Mouse (Mus musculus): Measurements from ENCODE around the gene Prmt2. TPM values are rescaled to one million over a fixed set of nuclear protein-coding genes. Genes with fewer than 3 reads are reported as not detected.

The Prmt2 gene
- total RNA-seq, 2 experiments from 2014 or later = 4.1 to 5.8 TPM

Small RNA genes lying within 50 kb of the gene (microRNA-seq; reads per million reads assigned to microRNA genes)
- 0 reads per million in 2 experiments for gene Mir678

Other genes starting within 250 kb of the Prmt2 start
- 1 to 10 TPM; 7.5 TPM for gene Zfp280b, start 205.2 kb downstream of the Prmt2 start, total RNA-seq (2021)
- not detected for gene Slc5a4b, start 126.9 kb downstream of the Prmt2 start, total RNA-seq (2021)
- gene Slc5a4a, start 90.4 kb downstream of the Prmt2 start, total RNA-seq (2021) = not detected
- gene S100b, start 16.0 kb upstream of the Prmt2 start, total RNA-seq (2021) = 1 to 10 TPM; 2.4 to 7.4 TPM
- gene Dip2a, start 107.4 kb upstream of the Prmt2 start, total RNA-seq (2021) = 1 to 10 TPM; 7.6 to 9.3 TPM
- not detected for gene AC141477.1, start 202.6 kb upstream of the Prmt2 start, total RNA-seq (2021)
- gene Pcnt, start 204.9 kb upstream of the Prmt2 start, total RNA-seq (2021) = 10 to 100 TPM; 50.6 to 71.3 TPM
- gene 2610028H24Rik, start 211.2 kb upstream of the Prmt2 start, total RNA-seq (2021) = under 1 TPM; 0.31 to 0.45 TPM
- 10 to 100 TPM; 21.4 to 22.2 TPM for gene Mcm3ap, start 231.1 kb upstream of the Prmt2 start, total RNA-seq (2021)
- gene Ybey, start 231.2 kb upstream of the Prmt2 start, total RNA-seq (2021) = 1 to 10 TPM; 3.5 to 3.8 TPM

All from gastrocnemius, postnatal 14 days (tissue).